Mouse (Mus musculus): ENCODE results near the gene Syce3.
A peak's percentile ranks its signal among the peaks of the same experiment; 100 is the strongest.
"Not testable (repeated sequence)": the region's sequence is repeated elsewhere in the genome, so short reads cannot be mapped to it uniquely, and the experiment has no call there.

The Syce3 gene

GRCm38 (mm10) chr15:89410118-89410517 is at the start of gene Syce3:
Syce3 (minus strand) TSS chr15:89410503.
- DNase-seq (ENCODE audit: low spot score): no peak

- DNase-seq (ENCODE audit: low spot score): no peak
These were observed 49.5 kb upstream of the Syce3 start for GRCm38 (mm10) chr15:89459821-89460220.

DNA sequence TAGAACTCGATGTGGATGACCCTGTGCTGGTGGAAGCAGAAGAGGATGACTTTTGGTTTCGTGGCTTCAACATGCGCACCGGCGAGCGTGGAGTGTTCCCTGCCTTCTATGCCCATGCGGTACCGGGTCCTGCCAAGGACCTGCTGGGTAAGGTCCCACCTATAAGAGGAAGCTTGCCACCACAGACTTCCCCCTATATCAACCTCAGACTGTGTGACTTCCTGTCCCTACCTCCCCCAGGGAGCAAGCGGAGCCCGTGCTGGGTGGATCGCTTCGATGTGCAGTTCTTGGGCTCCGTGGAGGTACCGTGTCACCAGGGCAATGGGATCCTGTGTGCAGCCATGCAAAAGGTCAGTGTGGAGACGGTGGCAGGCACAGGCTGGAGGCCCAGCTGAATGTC is 48.6 kb upstream of the Syce3 start:
- no peak for DNase-seq (ENCODE audit: low spot score)

- DNase-seq (ENCODE audit: low spot score): no peak
These were observed 45.3 kb upstream of the Syce3 start for GRCm38 (mm10) chr15:89455642-89456041.

- DNase-seq (ENCODE audit: low spot score): peak; percentile 43
These were observed 44.6 kb upstream of the Syce3 start for GRCm38 (mm10) chr15:89454857-89455256.

DNA sequence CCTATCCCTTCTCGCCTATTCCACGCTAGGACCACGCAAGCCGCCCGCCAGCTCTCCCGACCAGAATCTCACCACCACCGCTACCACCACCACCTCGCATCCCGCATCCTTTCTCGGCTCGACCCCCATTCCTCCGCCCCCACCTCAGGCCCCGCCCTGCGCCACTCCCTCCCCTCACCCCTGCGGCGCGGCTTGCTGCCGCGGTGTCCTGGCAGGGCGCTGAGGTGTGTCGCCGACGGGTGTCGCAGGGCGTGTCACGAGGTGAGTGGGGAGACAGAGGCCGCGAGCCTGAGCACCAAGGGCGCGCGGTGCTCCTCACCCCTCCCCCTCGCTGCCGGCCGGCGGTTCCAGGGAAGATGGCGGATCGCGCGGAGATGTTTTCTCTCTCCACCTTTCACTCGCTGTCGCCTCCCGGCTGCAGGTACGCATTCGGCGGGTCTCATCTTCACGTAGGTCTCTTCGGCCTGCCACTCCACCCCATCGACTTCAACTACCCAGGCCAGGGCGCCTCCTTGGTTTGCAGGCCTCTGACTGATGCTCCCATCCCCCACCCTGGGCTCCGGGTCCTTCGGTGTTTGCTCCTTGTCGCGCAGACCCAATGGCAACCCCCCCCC is 43.7 kb upstream of the Syce3 start, which contains the start of gene Mapk8ip2:
Mapk8ip2 (plus strand) TSS at position 49 of the 614 bp plus-strand sequence.
- peak; percentile 75 for DNase-seq (ENCODE audit: low spot score)

- DNase-seq (ENCODE audit: low spot score): no peak
These were observed 42.9 kb upstream of the Syce3 start for GRCm38 (mm10) chr15:89452906-89453864.

- DNase-seq (ENCODE audit: low spot score): no peak
These were observed 32.3 kb upstream of the Syce3 start for GRCm38 (mm10) chr15:89442486-89443070.

GRCm38 (mm10) chr15:89435878-89436277 is 25.6 kb upstream of the Syce3 start:
- DNase-seq (ENCODE audit: low spot score): no peak

DNA sequence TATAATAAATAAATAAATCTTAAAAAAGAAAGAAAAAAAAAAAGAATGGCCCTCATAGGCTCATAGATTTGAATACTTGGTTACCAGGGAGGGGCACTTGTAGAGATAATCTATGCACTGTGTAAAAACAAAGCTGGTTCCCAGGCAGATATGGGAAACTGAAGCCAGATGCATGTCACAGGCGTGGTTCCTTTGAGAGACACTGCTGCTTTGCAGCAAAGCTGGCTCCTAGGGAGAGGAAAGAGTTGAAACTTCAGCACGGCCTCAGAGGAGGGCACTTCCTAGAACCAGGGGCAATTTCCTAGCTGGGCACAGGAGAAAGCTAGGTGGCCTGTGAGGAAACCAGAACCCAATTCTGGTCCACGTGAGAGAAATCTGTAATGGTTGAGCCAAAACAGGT is 23.8 kb upstream of the Syce3 start:
- DNase-seq (ENCODE audit: low spot score): no peak

- no peak for DNase-seq (ENCODE audit: low spot score)
These were observed 22.6 kb upstream of the Syce3 start for GRCm38 (mm10) chr15:89432946-89433345.

GRCm38 (mm10) chr15:89431806-89432205 is 21.5 kb upstream of the Syce3 start:
- no peak for DNase-seq (ENCODE audit: low spot score)

- DNase-seq (ENCODE audit: low spot score): no peak
These were observed 21.0 kb upstream of the Syce3 start for GRCm38 (mm10) chr15:89431271-89431670.

DNA sequence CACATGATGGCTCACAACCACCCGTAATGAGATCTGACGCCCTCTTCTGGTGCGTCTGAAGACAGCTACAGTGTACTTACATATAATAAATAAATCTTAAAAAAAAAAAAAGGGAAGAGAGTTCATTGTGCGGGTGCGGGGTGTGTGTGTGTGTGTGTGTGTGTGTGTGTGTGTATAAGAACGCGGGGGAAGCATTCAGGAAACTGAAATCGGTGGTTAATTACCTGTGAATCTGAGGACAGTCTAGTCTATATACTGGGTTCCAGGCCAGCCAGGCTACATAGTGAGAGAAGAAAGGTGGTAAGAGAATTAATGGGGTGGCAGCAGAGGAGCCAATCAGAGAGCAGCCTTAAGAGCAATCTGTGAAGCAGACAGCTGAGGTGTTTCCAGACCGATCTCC is 20.5 kb upstream of the Syce3 start:
- DNase-seq (ENCODE audit: low spot score): not testable (repeated sequence)

GRCm38 (mm10) chr15:89430341-89430740 is 20.0 kb upstream of the Syce3 start:
- DNase-seq (ENCODE audit: low spot score): peak; percentile 57

DNA sequence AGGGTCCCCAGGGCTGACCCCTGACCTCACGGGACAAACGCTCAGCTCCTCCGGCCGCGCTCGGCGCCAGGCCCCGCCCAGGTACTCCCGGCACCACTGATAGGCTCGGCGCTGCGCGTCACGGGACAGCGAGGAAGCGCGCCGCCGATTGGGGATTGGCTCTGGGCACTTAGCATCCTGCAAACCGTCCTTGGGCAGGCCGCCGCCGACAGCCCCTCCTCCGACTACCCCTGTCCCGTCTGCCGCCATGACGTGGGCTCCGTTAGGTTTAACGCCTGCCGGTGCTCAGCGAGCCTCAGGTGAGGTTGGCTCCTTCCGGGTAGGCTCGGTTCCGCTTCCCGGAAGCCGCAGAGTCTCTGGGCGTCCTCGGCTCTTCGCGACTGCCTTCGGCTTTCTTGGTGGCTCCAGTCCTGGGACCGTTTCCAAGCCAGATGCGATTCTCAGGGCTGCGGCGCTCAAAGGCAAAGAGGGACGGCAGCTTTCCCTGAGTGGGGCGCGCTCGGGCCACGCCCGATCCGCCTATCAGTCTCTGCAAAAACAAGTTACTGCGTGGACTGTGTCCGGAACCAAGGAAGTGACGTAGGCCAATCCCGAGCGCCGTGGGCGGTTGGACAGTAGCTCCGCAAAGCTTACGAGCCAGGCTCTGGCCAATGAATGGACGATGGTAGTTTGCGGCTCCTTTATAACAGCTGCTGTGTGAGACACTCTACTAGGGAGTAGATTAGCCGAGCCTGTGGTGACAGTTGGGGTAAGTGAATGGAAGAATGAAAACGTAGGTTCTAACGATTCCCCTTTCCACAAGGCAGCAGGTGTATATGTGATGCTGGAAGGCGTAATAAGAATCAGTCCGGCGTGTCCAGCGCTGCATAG is 19.3 kb upstream of the Syce3 start, which contains the start of the genes C730034F03Rik, Gm44502 and Chkb:
C730034F03Rik (plus strand) TSS at position 238 of the 870 bp plus-strand sequence.
Gm44502 (minus strand) TSS at position 345 of the 870 bp plus-strand sequence.
Chkb (minus strand) TSS at position 557 of the 870 bp plus-strand sequence.
- DNase-seq (ENCODE audit: low spot score): peak; percentile 97

DNA sequence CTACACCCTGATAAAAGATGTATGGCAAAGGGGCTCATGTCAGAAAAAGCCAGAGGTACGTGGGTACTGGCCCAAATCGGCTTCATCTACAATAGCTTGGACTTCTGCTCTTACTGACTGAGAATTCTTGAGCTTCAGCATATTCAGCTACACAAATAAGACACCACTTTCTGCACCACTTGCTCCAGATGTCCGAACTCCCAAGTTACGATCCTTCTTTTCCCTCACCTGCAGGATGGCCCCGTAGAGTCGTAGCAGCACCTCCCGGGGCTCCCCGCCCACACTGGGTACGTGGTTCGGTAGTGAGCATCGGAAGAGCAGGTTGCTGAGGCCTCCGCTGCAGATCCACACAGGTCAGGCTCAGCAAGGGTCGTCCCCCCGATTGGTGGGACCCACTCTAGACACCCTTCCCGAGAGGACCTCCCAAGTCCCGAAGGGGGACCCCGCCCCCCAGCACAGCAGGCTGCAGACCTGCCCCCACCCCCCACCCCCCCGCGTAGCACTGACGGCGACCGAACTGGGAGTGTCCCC is 18.6 kb upstream of the Syce3 start:
- DNase-seq (ENCODE audit: low spot score): peak; percentile 30

- DNase-seq (ENCODE audit: low spot score): no peak
These were observed 18.0 kb upstream of the Syce3 start for GRCm38 (mm10) chr15:89428136-89428790.

- no peak for DNase-seq (ENCODE audit: low spot score)
These were observed 16.4 kb upstream of the Syce3 start for GRCm38 (mm10) chr15:89426716-89427115.

- no peak for DNase-seq (ENCODE audit: low spot score)
These were observed 15.4 kb upstream of the Syce3 start, which contains the start of gene Cpt1b for GRCm38 (mm10) chr15:89425711-89426121. Cpt1b (minus strand) TSS chr15:89425863.

- DNase-seq (ENCODE audit: low spot score): no peak
These were observed 14.3 kb upstream of the Syce3 start for GRCm38 (mm10) chr15:89424621-89425020.

Data from MN1 (cell line).